In genomic region chr11:72214591-72215409, GRCm38 (mm10) we compare ENCODE assay signal across 8 mouse cellular contexts. TPM values are rescaled to one million over a fixed set of nuclear protein-coding genes. Genes with fewer than 3 reads are reported as not detected.
A peak's percentile ranks its signal among the peaks of the same experiment; 100 is the strongest.
DNase-seq lines count a peak whose midpoint lies in the region; ATAC-seq and TF ChIP-seq lines count a peak whose summit lies in the region.

No protein-coding gene starts in this region.

- peaks cover 24% of the 10 kb centered on the region for H3K36me3 ChIP-seq in embryonic facial prominence, embryonic 15.5 days
- H3K36me3 ChIP-seq in heart, embryonic 10.5 days = peaks cover 27% of the 10 kb centered on the region
- peaks cover 32% of the 10 kb centered on the region for H3K36me3 ChIP-seq in kidney, embryonic 15.5 days

- WGBS in bone marrow, adult 2 months = under 1% methylated on average over 51 of the region's 51 CpGs
- WGBS in embryonic facial prominence, embryonic 15.5 days = under 1% methylated on average over 51 of the region's 51 CpGs
- under 1% methylated on average over 51 of the region's 51 CpGs for WGBS in heart, embryonic 10.5 days
- WGBS in kidney, embryonic 15.5 days = under 1% methylated on average over 51 of the region's 51 CpGs

- DNase-seq in 416B (ENCODE audit: low read depth) (peak; percentile 97), liver (peak; percentile 97)
- DNase-seq in heart, embryonic 10.5 days (ENCODE audit: low spot score) = peak; percentile 99
- peak; percentile 91 to 95 for DNase-seq in spleen, postnatal 4 days (ENCODE audit: low spot score in 2 of 2)

- H3K27me3 ChIP-seq in embryonic facial prominence, embryonic 15.5 days = no peaks in the 10 kb centered on the region
- no peaks in the 10 kb centered on the region for H3K27me3 ChIP-seq in heart, embryonic 10.5 days (ENCODE audit: insufficient read depth, poor library complexity, severe bottlenecking)
- H3K27me3 ChIP-seq in kidney, embryonic 15.5 days = no peaks in the 10 kb centered on the region

- H3K4me2 ChIP-seq in embryonic facial prominence, embryonic 15.5 days (replicated peaks) = peak overlapping the region; percentile 96
- peak overlapping the region; percentile 98 for H3K4me2 ChIP-seq in kidney, embryonic 15.5 days

- TF ChIP-seq POLR2A in bone marrow, adult 2 months (IDR thresholded peaks at IDR 0.05; ENCODE audit: borderline replicate concordance, control insufficient read depth, low read depth, low read length) = peak; percentile 39; the same call in 1 of the 2 replicates

- peaks cover 3% of the 10 kb centered on the region; the same call in 1 of the 2 replicates for H3K4me1 ChIP-seq in bone marrow, adult 2 months (ENCODE audit: control insufficient read depth, insufficient read depth, low read length)
- peaks cover 12% of the 10 kb centered on the region for H3K4me1 ChIP-seq in embryonic facial prominence, embryonic 15.5 days
- peaks cover 7% of the 10 kb centered on the region; the same call in 1 of the 2 replicates for H3K4me1 ChIP-seq in heart, embryonic 10.5 days
- H3K4me1 ChIP-seq in kidney, embryonic 15.5 days = peaks cover 19% of the 10 kb centered on the region

- H3K4me3 ChIP-seq in bone marrow, adult 2 months (replicated peaks; ENCODE audit: control insufficient read depth, low read depth, low read length) = peak overlapping the region; percentile 91
- H3K4me3 ChIP-seq in embryonic facial prominence, embryonic 15.5 days (replicated peaks) = peak overlapping the region; percentile 82
- H3K4me3 ChIP-seq in heart, embryonic 10.5 days = peak overlapping the region; percentile 74
- H3K4me3 ChIP-seq in kidney, embryonic 15.5 days (replicated peaks) = peak overlapping the region; percentile 88

- no peak for TF ChIP-seq CTCF in bone marrow, adult 2 months (IDR thresholded peaks at IDR 0.05; ENCODE audit: control insufficient read depth, insufficient read depth, low read length)

- peak; percentile 96 for ATAC-seq in embryonic facial prominence, embryonic 15.5 days (ENCODE audit: insufficient number of reproducible peaks, low FRiP score, low TSS enrichment, low read depth)
- ATAC-seq in kidney, embryonic 15.5 days (replicated peaks; ENCODE audit: low FRiP score) = peak; percentile 95
- peak; percentile 94 for ATAC-seq in monocyte, adult 5-6 weeks (replicated peaks; ENCODE audit: insufficient number of reproducible peaks, low FRiP score, low TSS enrichment, poor library complexity, severe bottlenecking)

- peak overlapping the region; percentile 76 for H3K9ac ChIP-seq in embryonic facial prominence, embryonic 15.5 days
- H3K9ac ChIP-seq in kidney, embryonic 15.5 days = peak overlapping the region; percentile 77

- H3K9me3 ChIP-seq in embryonic facial prominence, embryonic 15.5 days (replicated peaks) = no peaks in the 10 kb centered on the region
- H3K9me3 ChIP-seq in heart, embryonic 10.5 days = no peaks in the 10 kb centered on the region
- no peaks in the 10 kb centered on the region for H3K9me3 ChIP-seq in kidney, embryonic 15.5 days (replicated peaks)

- peak overlapping the region; percentile 71 for H3K27ac ChIP-seq in bone marrow, adult 2 months (ENCODE audit: control insufficient read depth, insufficient read depth, low read depth, low read length, poor library complexity)
- H3K27ac ChIP-seq in embryonic facial prominence, embryonic 15.5 days (replicated peaks) = peak overlapping the region; percentile 73
- H3K27ac ChIP-seq in heart, embryonic 10.5 days = peak overlapping the region; percentile 90
- H3K27ac ChIP-seq in kidney, embryonic 15.5 days = peak overlapping the region; percentile 74

RNA-seq across cellular contexts. Expression of gene Med31, which starts 0.6 kb away (rescaled TPM):
- polyA plus RNA-seq in bone marrow, adult 2 months (2011; ENCODE audit: insufficient read depth, insufficient read length, low replicate concordance, missing spikeins) = 9.3 and 11.4 TPM in 2 replicates
- 49.4 and 50.9 TPM in 2 replicates for polyA plus RNA-seq in embryonic facial prominence, embryonic 15.5 days (2015; fragmentation: Nextera tagmentation; extraction: Ambion mirVana)
- polyA plus RNA-seq in heart, embryonic 10.5 days (2016; fragmentation: Nextera tagmentation; extraction: Ambion mirVana) = 26.9 and 36.9 TPM in 2 replicates
- 46.1 TPM in 2 replicates for polyA plus RNA-seq in kidney, embryonic 15.5 days (2015; fragmentation: Nextera tagmentation; extraction: Ambion mirVana)
- 7.4 to 14.0 TPM (median 12.1 TPM) in 3 replicates for total RNA-seq in monocyte, adult 5-6 weeks (2017)

RNA-seq across cellular contexts. Expression of gene Txndc17, which starts 7.5 kb away (rescaled TPM):
- polyA plus RNA-seq in bone marrow, adult 2 months (2011; ENCODE audit: insufficient read depth, insufficient read length, low replicate concordance, missing spikeins) = 29.1 and 49.0 TPM in 2 replicates
- 254 and 268 TPM in 2 replicates for polyA plus RNA-seq in embryonic facial prominence, embryonic 15.5 days (2015; fragmentation: Nextera tagmentation; extraction: Ambion mirVana)
- 161 and 183 TPM in 2 replicates for polyA plus RNA-seq in heart, embryonic 10.5 days (2016; fragmentation: Nextera tagmentation; extraction: Ambion mirVana)
- polyA plus RNA-seq in kidney, embryonic 15.5 days (2015; fragmentation: Nextera tagmentation; extraction: Ambion mirVana) = 200 and 216 TPM in 2 replicates
- 31.1 to 49.7 TPM (median 37.8 TPM) in 3 replicates for total RNA-seq in monocyte, adult 5-6 weeks (2017)

RNA-seq across cellular contexts. Expression of gene 4933427D14Rik, which starts 7.5 kb away (rescaled TPM):
- polyA plus RNA-seq in bone marrow, adult 2 months (2011; ENCODE audit: insufficient read depth, insufficient read length, low replicate concordance, missing spikeins) = 3.4 and 5.1 TPM in 2 replicates
- 13.5 and 17.2 TPM in 2 replicates for polyA plus RNA-seq in embryonic facial prominence, embryonic 15.5 days (2015; fragmentation: Nextera tagmentation; extraction: Ambion mirVana)
- polyA plus RNA-seq in heart, embryonic 10.5 days (2016; fragmentation: Nextera tagmentation; extraction: Ambion mirVana) = 7.1 and 9.4 TPM in 2 replicates
- 13.5 and 16.4 TPM in 2 replicates for polyA plus RNA-seq in kidney, embryonic 15.5 days (2015; fragmentation: Nextera tagmentation; extraction: Ambion mirVana)
- 4.9 to 25.7 TPM (median 23.6 TPM) in 3 replicates for total RNA-seq in monocyte, adult 5-6 weeks (2017)

RNA-seq across cellular contexts. Expression of gene Gm43951, which starts 8.2 kb away (rescaled TPM):
- polyA plus RNA-seq in bone marrow, adult 2 months (2011; ENCODE audit: insufficient read depth, insufficient read length, low replicate concordance, missing spikeins) = 0.90 and 1.2 TPM in 2 replicates
- polyA plus RNA-seq in embryonic facial prominence, embryonic 15.5 days (2015; fragmentation: Nextera tagmentation; extraction: Ambion mirVana) = 0.41 and 0.43 TPM in 2 replicates
- 0.10 and 0.24 TPM in 2 replicates for polyA plus RNA-seq in heart, embryonic 10.5 days (2016; fragmentation: Nextera tagmentation; extraction: Ambion mirVana)
- polyA plus RNA-seq in kidney, embryonic 15.5 days (2015; fragmentation: Nextera tagmentation; extraction: Ambion mirVana) = 0.22 and 0.29 TPM in 2 replicates
- total RNA-seq in monocyte, adult 5-6 weeks (2017) = 1.2 TPM in 1 of 3 replicates, not detected in the others

RNA-seq across cellular contexts. Expression of gene Slc13a5, which starts 52.2 kb away (rescaled TPM):
- 1.2 TPM in 1 of 2 replicates, not detected in the other for polyA plus RNA-seq in bone marrow, adult 2 months (2011; ENCODE audit: insufficient read depth, insufficient read length, low replicate concordance, missing spikeins)
- 9.2 and 9.4 TPM in 2 replicates for polyA plus RNA-seq in embryonic facial prominence, embryonic 15.5 days (2015; fragmentation: Nextera tagmentation; extraction: Ambion mirVana)
- polyA plus RNA-seq in heart, embryonic 10.5 days (2016; fragmentation: Nextera tagmentation; extraction: Ambion mirVana) = 0.18 and 0.26 TPM in 2 replicates
- polyA plus RNA-seq in kidney, embryonic 15.5 days (2015; fragmentation: Nextera tagmentation; extraction: Ambion mirVana) = 0.26 and 2.0 TPM in 2 replicates
- total RNA-seq in monocyte, adult 5-6 weeks (2017) = not detected in 3 replicates

Comparison
In these comparisons a context has a peak if more than half of its experiments do, and no peak if none do; other contexts are left out.
1. Peak in every context shown above with its lines: DNase-seq, ATAC-seq, H3K4me3 ChIP-seq and H3K27ac ChIP-seq.